Mouse (Mus musculus): ENCODE results near the gene As3mt.
"Not testable (repeated sequence)": the region's sequence is repeated elsewhere in the genome, so short reads cannot be mapped to it uniquely, and the experiment has no call there.

Gene As3mt

DNA sequence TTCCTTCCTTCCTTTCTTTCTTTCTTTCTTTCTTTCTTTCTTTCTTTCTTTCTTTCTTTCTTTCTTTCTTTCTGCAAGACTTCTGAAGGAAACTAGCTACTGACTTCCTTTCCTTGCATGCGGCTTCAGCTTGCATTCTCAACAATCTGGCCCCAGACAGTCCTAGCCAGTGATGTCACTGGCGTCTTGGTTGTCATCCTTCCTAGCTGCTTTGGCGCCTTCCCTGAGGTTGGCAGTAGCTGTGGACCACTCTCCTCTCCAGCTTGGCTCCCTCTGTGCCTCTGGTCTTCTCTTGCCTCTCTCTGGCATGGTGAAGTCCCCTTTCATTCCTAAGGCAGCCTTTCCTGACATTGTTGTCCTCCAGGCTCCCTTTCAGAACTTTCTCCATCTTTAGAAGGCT, 69.6 kb downstream of the As3mt start:
- in situ Hi-C loops (cut with MboI; ENCODE audit: low sequenced_read_pairs) = no loop called here

DNA sequence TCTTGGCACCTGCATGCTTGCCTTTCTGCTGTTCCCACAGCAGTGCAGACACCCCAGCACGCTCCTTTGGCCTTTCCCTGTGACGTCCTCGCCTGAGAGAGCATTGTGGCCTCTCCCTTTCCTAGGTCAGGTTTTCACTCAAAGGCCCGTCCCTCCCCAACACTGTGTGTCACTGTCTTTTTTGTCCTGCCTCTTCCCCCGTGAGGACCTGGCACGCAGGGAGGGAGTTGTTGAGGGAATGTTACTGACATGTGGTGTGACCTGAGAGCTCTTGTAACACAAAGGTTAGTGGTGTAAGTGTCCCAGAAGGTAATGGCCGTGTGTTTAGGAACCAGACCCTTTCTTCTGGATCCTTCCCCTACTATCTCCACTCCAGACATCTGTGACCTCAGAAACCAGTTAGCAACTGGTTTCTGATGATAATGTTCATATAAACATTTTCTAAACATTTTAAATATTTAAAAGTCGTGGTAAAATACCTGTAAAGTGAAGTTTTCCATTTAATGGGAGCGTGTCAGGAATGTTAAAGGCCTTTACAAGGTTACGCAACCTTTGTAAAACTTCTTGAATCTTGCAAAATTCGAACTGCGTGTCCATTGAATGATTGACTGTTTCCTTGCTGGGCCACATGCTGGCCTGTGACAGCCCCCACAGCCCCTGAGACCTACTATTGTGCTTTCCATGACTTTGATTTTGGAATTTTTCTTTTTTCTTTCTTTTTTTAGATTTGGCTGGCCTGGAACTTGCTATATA, 70.8 kb downstream of the As3mt start:
- in situ Hi-C loops (cut with MboI; ENCODE audit: low sequenced_read_pairs) = no loop called here

- in situ Hi-C loops (cut with MboI; ENCODE audit: low sequenced_read_pairs) = not testable (repeated sequence)
Observed at GRCm38 (mm10) chr19:46779130-46779529, 71.9 kb downstream of the As3mt start.

GRCm38 (mm10) chr19:46784038-46784437, 76.8 kb downstream of the As3mt start:
- in situ Hi-C loops (cut with MboI; ENCODE audit: low sequenced_read_pairs) = no loop called here

- in situ Hi-C loops (cut with MboI; ENCODE audit: low sequenced_read_pairs) = no loop called here
Observed at GRCm38 (mm10) chr19:46784502-46784901, 77.2 kb downstream of the As3mt start.

DNA sequence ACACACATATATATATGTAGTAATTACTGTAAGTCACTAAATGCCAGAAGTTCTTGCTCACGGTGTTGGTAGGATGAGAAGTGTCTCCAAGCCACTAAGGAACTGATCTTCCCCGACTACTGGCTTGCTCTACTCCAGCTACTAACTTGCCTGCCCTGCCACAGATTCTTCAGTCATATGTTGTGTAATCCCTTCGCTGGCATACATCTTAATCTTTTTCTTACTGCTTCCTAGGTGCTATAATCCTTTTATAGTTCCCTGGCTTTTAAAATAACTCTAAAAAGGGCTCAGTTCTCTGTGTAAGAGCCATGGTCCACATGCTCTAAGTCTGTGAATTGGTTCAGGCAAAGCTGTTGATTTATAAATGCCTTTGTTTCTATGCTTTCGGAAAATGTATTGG, 78.4 kb downstream of the As3mt start:
- in situ Hi-C loops (cut with MboI; ENCODE audit: low sequenced_read_pairs) = no loop called here

- in situ Hi-C loops (cut with MboI; ENCODE audit: low sequenced_read_pairs) = no loop called here
Observed at GRCm38 (mm10) chr19:46789782-46790181, 82.5 kb downstream of the As3mt start.
